Mouse (Mus musculus) thymus, postnatal 10 days (tissue): ENCODE data around the gene Spata17.
A peak's percentile ranks its signal among the peaks of the same experiment; 100 is the strongest.

Experiments
- DNase-seq, 2 experiments: peaks; one replicate each; pipeline ENCODE4 v3.0.0; 2021; ENCODE audit warnings: low spot score in 2 of 2

Spata17 gene

GRCm38 (mm10) chr1:187215181-187216116, at the start of gene Spata17, which contains the start of gene Gpatch2:
Spata17 (minus strand) TSS chr1:187215465.
Gpatch2 (plus strand) TSS chr1:187215508.
- peak; percentile 41 to 60 for DNase-seq

DNA sequence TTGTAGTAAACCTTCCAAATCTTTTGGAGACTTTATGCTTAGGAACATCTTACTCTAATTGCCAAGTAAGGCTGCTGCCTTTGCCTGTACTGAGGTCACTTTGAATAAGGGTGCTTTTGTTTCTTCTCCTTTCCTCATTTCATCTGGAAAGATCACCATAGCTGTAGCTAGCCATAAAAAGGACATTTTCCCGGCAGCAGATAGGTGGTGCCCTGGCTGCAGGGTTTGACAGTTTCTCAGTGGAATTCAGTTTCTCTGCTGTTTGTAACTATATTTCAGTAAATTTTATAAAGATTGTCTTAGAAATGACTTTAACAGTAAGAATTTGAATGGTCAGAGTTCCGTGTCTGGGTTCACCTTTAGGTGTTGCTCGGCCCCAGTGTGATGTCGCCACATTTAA, 43.5 kb upstream of the Spata17 start:
- DNase-seq, result no peak

DNA sequence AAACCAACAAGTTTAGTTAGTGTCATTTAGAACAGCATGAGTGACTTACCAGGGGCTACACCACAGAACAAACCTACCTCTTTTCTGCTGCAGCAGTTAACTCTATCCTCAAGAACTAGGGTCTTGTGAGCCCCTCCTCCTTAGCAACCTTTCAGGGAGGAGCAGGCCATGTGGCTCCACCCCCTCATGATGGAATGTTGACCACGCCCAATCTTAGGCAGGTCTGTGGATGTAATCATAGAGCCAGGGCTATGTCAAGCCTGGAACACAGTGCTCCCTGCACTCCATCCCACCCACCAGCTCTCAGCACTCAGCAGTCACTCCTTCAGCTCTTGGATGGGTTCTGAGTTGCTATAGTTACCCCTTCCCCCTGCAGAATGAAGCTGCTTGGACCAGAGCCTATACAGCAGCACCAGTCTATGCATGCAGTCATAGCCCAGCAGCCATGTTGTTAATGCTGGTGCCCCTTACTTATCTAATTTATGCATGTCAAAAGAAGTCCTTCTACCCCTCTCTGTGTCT, 35.5 kb upstream of the Spata17 start:
- DNase-seq, result no peak

DNA sequence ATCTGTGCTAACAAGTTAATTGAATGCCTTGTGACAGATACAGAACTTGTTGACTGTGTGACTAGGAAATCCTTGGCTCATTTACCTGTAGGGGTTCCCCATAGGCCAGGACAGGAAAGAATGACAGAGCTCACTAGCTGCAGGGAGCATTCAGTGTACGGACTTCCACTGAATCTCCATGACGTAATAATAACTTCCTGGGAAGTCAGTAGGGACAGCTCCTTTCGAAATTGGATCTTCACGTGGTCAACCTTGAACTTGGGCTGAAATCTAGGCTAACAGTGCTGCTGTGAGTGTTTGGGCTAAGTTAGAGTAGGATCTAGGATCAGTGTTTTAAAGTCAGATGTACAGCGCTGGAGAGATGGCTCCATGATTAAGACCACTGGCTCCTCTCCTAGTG, 29.5 kb upstream of the Spata17 start:
- no peak for DNase-seq

DNA sequence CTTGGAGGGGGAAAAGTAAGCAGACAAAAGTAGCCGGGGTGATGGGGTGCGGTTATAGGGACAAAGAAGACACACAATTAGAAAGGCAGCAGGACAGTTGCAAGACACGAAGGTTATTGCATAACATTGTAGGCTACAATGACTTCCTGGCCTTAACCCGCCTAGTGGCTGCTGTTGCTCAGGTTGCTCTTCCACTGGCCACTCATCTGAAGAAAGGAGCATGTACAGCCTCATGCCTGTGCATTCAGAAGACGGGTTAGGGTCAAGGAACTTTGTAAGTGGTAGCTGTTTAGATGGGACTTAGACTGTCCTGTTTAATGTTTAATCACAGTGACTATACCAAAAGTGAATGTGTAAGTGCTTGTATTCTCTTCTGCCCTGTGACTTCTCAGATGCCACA, 26.1 kb upstream of the Spata17 start:
- no peak for DNase-seq

GRCm38 (mm10) chr1:187240304-187240703, 25.0 kb upstream of the Spata17 start:
- no peak for DNase-seq

- DNase-seq, result no peak
These were observed 22.8 kb upstream of the Spata17 start for GRCm38 (mm10) chr1:187238061-187238460.

DNA sequence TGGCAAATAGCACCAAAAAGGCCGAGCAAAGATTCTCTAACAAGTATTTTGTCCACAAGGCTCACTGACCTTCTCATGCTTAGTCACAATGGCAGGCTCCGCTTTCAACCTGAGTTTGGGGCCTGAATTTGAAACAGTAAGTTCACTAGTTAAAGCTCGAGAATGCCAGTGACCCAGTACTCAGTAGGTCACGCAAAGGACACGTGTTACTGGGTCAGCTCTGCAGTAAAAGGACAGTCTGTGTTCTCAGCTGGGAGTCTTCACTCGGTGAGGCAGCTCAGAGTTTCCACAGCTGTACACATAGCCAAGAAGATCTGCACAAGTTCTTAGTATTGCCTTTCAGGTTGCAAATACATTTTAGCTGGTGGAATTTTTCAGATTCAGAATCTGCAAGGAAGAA, 21.0 kb upstream of the Spata17 start:
- no peak for DNase-seq

- no peak for DNase-seq
These were observed 19.9 kb upstream of the Spata17 start for GRCm38 (mm10) chr1:187235161-187235560.

GRCm38 (mm10) chr1:187232996-187233615, 17.8 kb upstream of the Spata17 start:
- DNase-seq, result no peak

GRCm38 (mm10) chr1:187232196-187232955, 17.1 kb upstream of the Spata17 start:
- no peak for DNase-seq

GRCm38 (mm10) chr1:187230255-187230654, 15.0 kb upstream of the Spata17 start:
- no peak for DNase-seq

DNA sequence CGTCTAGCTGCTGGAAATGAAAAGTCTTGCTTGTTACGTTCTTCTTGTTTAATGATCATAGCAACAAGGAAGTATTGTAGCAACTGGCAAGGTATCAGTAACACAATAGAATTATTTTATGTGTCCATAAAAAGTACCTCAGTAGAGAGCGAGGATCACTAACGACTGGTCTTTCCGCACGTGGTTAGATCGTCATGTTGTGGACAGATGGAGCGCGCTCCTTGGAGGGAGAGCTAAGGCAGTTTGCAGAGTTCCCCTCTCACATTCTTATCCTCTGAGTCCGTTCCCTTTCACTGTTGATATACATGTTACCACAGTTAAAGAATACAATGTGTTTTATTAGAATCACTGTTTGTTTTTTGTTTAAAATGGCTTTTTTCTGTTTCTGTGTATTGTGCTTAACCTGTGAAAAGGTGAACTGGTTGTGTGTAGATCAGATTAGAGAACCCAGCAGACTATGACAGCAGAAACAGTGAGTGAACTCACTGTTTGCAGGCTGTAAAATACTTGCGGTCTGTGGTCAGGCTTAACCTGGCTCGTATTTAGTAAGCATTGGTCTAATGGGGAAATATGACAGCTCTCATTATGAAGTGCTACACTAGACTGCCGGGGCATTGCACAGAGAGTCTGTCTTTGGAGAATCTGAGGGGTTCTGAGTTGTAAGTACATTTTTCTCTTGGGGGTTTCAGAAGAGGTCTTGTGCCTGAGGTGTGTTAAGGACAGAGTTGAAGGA, 13.3 kb upstream of the Spata17 start:
- no peak for DNase-seq

- no peak for DNase-seq
These were observed 11.2 kb upstream of the Spata17 start for GRCm38 (mm10) chr1:187226328-187227025.

- no peak for DNase-seq
These were observed 5.5 kb upstream of the Spata17 start for GRCm38 (mm10) chr1:187220756-187221155.

DNA sequence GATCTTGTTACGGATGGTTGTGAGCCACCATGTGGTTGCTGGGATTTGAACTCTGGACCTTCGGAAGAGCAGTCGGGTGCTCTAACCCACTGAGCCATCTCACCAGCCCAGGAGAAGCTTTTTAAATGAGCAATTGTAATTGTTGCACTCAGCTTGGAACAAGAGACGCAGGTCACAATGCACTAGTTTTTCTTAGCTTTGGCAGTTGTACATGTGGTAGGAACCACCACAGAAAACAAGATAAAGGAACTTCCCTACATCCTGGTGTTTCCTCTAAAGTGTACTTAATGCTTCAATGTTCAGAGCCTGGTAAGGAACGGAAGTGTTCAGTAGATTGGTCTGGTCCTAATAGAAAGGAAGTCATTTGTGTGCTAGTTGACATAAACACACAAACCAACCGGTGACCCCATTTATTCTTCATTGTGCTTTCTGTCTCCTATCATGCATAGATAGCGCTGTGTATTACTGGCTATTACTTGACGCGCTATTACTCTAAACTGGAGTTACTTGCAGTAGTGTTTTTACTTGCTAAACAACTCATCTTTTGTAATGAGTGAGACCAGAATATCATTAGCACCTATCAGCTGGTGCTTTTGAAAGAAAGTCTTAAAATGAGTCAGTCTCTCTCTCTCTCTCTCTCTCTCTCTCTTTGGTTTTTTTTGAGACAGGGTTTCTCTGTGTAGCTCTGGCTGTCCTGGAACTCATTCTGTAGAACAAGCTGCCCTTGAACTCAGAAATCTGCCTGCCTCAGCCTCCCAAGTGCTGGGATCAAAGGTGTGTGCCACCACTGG, 1.6 kb upstream of the Spata17 start:
- no peak for DNase-seq

DNA sequence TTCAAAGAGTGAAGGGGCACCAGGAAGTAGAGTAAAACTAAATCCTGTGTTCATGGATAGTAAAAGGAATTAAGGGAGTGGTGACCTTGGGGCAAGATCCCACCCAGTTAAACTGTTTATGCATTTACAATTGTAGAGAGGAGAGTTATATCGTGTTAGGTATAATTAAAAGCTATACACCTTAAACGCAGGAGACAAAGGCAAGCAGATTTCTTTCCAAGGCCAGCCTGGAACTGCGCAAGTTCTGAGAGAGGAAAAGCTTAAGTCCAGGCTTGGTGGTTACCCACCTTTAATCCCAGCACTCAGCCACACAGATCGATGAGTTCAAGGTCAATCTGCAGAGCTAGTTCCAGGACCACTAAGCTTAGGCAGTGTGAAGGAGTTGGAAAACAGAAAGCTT, 4.5 kb downstream of the Spata17 start:
- DNase-seq, result no peak

- no peak for DNase-seq
These were observed 5.8 kb downstream of the Spata17 start for GRCm38 (mm10) chr1:187209496-187209895.

GRCm38 (mm10) chr1:187205506-187205905, 9.8 kb downstream of the Spata17 start:
- no peak for DNase-seq

DNA sequence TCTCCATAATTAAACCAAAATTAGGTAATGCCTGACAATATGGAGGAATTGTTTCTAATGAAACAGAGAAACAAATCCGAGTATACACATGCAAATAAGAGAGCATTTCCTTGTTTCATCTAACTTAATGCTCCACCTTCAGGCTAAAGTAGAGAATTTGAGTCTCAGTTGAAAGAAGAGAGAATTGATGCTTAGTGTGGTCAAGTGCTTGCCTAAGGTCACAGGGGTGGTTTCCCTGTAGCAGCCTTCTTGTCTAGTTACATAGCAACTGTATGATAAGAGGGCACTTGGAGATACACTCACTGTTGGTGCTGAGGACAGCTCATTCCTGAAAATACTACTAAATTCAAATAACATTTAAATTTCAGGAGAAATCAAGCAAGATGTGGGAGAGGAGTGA, 36.7 kb downstream of the Spata17 start:
- DNase-seq, result no peak
